In the genomic region with DNA sequence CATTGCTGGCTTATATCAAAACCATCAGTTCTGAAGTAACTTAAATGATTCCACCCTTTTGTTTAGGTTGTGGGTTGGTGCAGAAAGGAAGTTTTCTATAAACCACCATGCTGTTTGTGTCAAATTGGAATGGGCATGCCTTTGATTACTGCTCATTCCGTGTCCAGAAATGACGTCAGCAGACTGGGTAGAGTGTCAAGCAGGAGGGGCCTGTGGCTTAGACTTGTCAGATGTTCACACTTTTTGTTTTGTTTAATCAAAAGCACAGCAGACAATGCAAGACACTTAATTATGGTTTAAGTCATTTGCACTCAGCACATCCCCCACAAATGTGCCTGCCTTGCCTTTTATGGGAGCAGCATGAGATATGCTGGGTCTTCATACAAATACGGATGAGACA, we compare ENCODE assay signal across 18 mouse cellular contexts.
"Had no signal": no experiment of that assay in that cellular context is flagged by ENCODE, and none has a peak within 500 bp of the region (broad histone marks: within the 10 kb centered on the region; RNA-seq: fewer than 3 reads in every experiment).

No protein-coding gene starts in this region.

- H3K36me3 ChIP-seq: midbrain, embryonic 10.5 days; midbrain, embryonic 12.5 days; neural tube, embryonic 13.5 days; neural tube, embryonic 15.5 days; stomach, embryonic 15.5 days had no signal

- ATAC-seq: midbrain, embryonic 16.5 days had no signal

- DNase-seq: lung, adult 18-20 months; lung, postnatal 10 days; lung, postnatal 4 days; midbrain, embryonic 14.5 days; retina, postnatal 1 day; right cerebral cortex, adult 18-20 months; right cerebral cortex, postnatal 25 days; thymus, adult 2 months; thymus, postnatal 25 days; thymus, postnatal 4 days had no signal

- H3K27ac ChIP-seq: midbrain, embryonic 10.5 days; midbrain, embryonic 12.5 days; neural tube, embryonic 13.5 days; neural tube, embryonic 15.5 days; stomach, embryonic 15.5 days; stomach, postnatal 0 days had no signal

- H3K27me3 ChIP-seq: midbrain, embryonic 12.5 days; neural tube, embryonic 13.5 days; neural tube, embryonic 15.5 days; stomach, embryonic 15.5 days had no signal

- H3K4me3 ChIP-seq: midbrain, embryonic 10.5 days; midbrain, embryonic 12.5 days; myocyte; neural tube, embryonic 13.5 days; neural tube, embryonic 15.5 days; stomach, embryonic 15.5 days had no signal

- H3K4me2 ChIP-seq: midbrain, embryonic 12.5 days; neural tube, embryonic 13.5 days; neural tube, embryonic 15.5 days; stomach, embryonic 15.5 days had no signal

- H3K4me1 ChIP-seq: midbrain, embryonic 10.5 days; neural tube, embryonic 13.5 days; neural tube, embryonic 15.5 days; stomach, embryonic 15.5 days had no signal

- H3K9me3 ChIP-seq: midbrain, embryonic 10.5 days; midbrain, embryonic 12.5 days; neural tube, embryonic 13.5 days; neural tube, embryonic 15.5 days; stomach, embryonic 15.5 days had no signal

- H3K9ac ChIP-seq: midbrain, embryonic 12.5 days; neural tube, embryonic 13.5 days; neural tube, embryonic 15.5 days; stomach, embryonic 15.5 days had no signal
